Mouse (Mus musculus): ENCODE data around the gene AL732309.1. TPM values are rescaled to one million over a fixed set of nuclear protein-coding genes. Genes with fewer than 3 reads are reported as not detected.

The AL732309.1 gene
- polyA plus RNA-seq, 1 experiment from 2014 or later = 4.2 TPM

DNA sequence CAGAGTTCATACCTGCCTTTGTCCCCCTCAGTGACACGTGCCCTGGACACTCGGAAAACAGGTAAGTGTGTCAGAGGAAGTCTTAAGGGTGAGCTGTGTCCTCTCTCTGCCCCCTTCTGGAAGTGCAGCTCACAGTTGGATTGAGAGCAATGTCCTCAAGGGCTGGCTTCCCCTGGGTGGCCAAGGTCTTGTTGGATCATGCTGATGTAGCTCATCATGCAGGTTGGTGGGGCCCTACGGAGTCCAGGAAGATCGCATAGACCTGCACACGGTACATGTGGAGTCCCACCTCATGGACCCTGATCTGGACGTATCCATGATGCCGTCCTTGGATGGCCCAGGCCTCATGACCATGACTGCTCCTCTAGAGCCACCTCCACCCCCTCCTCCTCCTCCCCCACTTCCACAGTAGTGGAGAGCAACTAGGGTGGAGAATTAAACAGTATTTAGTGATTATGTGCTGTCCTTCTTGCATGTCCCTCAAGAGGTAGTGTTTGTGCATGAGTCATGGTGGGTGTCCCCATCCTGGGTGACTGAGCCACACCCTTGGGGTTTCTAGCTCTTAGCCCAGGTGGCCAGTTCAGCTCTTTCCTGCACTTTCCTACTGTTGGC lies 42.2 kb upstream of the AL732309.1 start:
- peaks cover 41% of the 10 kb centered on the region for H3K27me3 ChIP-seq (replicated peaks; ENCODE audit: control insufficient read depth, insufficient read depth, low read length)
- WGBS = 85% methylated on average over 7 of the region's 7 CpGs
- H3K9ac ChIP-seq (ENCODE audit: low read depth, low read length) = no peak overlapping the region
- ATAC-seq = no peak
- H3K4me3 ChIP-seq (ENCODE audit: low read length) = no peak overlapping the region
- peaks cover 20% of the 10 kb centered on the region for H3K36me3 ChIP-seq (ENCODE audit: control insufficient read depth, insufficient read depth, low read length)
- H3K27ac ChIP-seq (ENCODE audit: low read depth, low read length) = no peak overlapping the region
- no peaks in the 10 kb centered on the region for H3K9me3 ChIP-seq (ENCODE audit: control insufficient read depth, low read length)
- H3K4me1 ChIP-seq (ENCODE audit: control insufficient read depth, insufficient read depth, low read depth, low read length) = peaks cover 40% of the 10 kb centered on the region
- H3K4me2 ChIP-seq (ENCODE audit: low read length) = no peak overlapping the region

DNA sequence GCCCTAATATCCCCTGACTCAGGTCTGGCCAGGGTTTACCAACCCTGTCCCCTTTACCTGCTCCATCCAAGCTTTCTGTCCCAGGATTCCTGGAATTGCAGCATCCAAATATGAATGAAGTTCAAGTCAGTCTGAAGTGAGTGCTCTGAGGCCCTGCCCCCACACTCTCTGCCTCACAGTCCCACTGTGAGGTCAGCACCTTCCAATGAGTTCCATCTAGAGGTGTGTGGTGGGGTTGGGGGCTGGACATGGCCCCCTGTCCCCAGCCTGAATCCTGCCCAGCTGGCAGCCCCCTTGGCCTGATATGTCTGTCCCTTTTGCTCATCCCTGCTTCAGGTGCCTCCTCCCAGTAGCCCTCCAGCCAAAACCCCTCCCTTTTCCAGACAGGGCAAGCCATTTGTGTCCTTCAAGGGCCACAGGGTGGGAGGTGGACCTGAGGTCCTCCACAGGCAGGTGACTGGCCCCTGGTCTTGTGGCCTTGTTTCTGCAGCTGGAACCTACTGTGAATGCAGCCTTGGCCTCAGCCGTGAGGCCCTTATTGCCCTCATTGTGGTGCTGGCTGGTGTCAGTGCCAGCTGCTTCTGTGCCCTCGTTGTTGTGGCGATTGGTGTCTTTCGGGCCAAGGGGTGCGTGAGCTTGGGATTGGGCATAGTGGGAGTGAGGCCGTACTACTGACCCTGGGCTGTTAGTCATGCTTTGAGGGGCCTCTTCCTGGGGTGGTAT lies 41.4 kb upstream of the AL732309.1 start, which contains the start of gene Tmem210:
TSS of gene Tmem210 (plus strand) at position 219 of the 723 bp plus-strand sequence.
- Histone ChIP-seq H3K36me3 (ENCODE audit: control insufficient read depth, insufficient read depth, low read length) (peaks cover 20% of the 10 kb centered on the region), H3K27me3 (replicated peaks; ENCODE audit: control insufficient read depth, insufficient read depth, low read length) (peaks cover 33% of the 10 kb centered on the region), H3K9ac (ENCODE audit: low read depth, low read length) (no peak within 1 kb of the TSS), H3K27ac (ENCODE audit: low read depth, low read length) (no peak within 1 kb of the TSS), H3K4me1 (ENCODE audit: control insufficient read depth, insufficient read depth, low read depth, low read length) (peaks cover 40% of the 10 kb centered on the region), H3K9me3 (ENCODE audit: control insufficient read depth, low read length) (no peaks in the 10 kb centered on the region), H3K4me2 (ENCODE audit: low read length) (no peak within 1 kb of the TSS), H3K4me3 (ENCODE audit: low read length) (no peak within 1 kb of the TSS)
- no peak for ATAC-seq
- 84% methylated on average over 6 of the region's 6 CpGs for WGBS

DNA sequence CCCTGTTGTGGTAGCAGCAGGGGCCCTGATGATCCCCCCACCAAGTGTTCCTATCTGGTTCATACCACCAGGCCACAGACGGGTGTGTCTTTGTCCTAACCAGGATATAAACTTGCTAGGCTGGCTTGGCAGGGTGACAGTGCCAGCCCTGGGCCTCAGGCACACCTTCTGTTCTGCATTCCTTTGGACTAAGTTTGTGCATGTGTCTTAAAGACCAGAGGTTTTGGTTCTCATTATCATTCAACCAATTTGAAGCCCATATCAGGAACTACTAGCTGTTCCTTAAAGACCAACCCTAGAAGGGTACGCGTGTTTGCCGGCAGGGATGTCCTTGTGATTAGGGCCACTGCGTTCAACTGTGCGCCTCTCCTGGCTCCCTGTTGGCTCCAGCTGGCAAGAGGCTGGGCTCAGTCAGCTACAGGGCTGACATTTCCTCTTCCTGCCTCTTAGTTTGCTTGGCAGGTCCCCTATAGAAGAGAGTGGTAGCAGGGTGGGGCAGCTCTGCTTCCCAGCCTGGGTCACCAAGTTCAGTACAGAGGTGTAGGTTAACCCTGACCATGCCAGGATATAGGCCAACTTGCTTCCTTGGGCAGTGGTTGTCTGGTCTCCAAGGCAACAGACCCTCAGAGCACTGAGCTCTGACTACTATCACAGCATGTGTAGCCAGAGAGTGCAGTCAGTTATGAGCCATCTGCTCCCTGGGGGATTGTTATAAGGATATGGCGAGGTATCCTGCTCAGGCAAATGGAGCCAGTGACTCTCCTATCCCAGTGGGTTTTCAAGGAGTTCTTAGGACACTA lies 40.4 kb upstream of the AL732309.1 start:
- no peak for ATAC-seq

DNA sequence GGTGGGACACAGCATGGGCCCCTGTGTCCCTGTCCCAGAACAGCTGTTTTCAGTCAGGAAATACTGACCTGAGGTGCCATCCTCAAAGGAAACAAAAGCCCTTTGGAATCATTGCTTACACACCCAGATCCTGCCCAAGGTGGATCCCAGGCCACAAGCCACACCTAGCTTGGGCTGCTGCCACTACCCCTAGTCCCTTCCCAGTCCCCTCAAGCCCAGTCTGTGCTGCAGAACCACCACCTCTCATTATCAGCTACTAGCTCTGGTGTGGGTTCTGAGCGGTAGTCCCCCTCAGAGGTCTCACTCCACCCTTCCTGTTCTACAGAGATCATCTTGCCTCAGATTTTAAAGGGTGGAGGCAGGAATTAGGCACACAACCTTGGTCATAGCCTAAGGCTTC lies 39.7 kb upstream of the AL732309.1 start:
- peaks cover 27% of the 10 kb centered on the region for H3K4me1 ChIP-seq (ENCODE audit: control insufficient read depth, insufficient read depth, low read depth, low read length)
- H3K4me2 ChIP-seq (ENCODE audit: low read length) = no peak overlapping the region
- H3K4me3 ChIP-seq (ENCODE audit: low read length) = no peak overlapping the region
- peaks cover 27% of the 10 kb centered on the region for H3K36me3 ChIP-seq (ENCODE audit: control insufficient read depth, insufficient read depth, low read length)
- no peak for ATAC-seq
- WGBS = 95% methylated on average over 1 of the region's 1 CpGs
- H3K27me3 ChIP-seq (replicated peaks; ENCODE audit: control insufficient read depth, insufficient read depth, low read length) = peaks cover 16% of the 10 kb centered on the region
- H3K9ac ChIP-seq (ENCODE audit: low read depth, low read length) = no peak overlapping the region
- H3K27ac ChIP-seq (ENCODE audit: low read depth, low read length) = no peak overlapping the region
- no peaks in the 10 kb centered on the region for H3K9me3 ChIP-seq (ENCODE audit: control insufficient read depth, low read length)

More for the DNA sequence above, 40.4 kb upstream of the AL732309.1 start:
- Histone ChIP-seq H3K4me1 (ENCODE audit: control insufficient read depth, insufficient read depth, low read depth, low read length) (peaks cover 32% of the 10 kb centered on the region), H3K36me3 (ENCODE audit: control insufficient read depth, insufficient read depth, low read length) (peaks cover 25% of the 10 kb centered on the region), H3K4me2 (ENCODE audit: low read length) (no peak overlapping the region), H3K4me3 (ENCODE audit: low read length) (no peak overlapping the region), H3K27me3 (replicated peaks; ENCODE audit: control insufficient read depth, insufficient read depth, low read length) (peaks cover 23% of the 10 kb centered on the region), H3K9me3 (ENCODE audit: control insufficient read depth, low read length) (no peaks in the 10 kb centered on the region), H3K9ac (ENCODE audit: low read depth, low read length) (no peak overlapping the region), H3K27ac (ENCODE audit: low read depth, low read length) (no peak overlapping the region)
- WGBS = 46% methylated on average over 7 of the region's 7 CpGs

DNA sequence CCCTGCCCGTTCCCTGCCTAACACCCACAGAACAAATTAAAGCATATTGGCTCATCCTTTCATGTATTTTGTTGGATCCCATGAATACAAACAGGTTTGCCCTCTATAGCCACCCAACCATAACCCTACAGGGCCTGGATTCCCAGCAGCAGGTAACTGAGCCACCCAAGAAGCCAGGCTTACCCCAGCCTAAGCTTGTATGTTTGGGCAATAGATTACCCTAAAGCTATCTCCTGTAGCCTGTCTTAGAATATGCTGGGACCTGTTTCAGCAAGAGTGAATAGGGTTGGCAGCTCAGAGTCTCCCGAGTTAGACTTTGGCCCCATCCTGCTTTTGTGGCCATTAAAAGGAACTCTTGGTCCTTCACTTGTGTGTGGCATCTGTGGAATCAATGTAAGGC lies 38.9 kb upstream of the AL732309.1 start:
- Histone ChIP-seq H3K9me3 (ENCODE audit: control insufficient read depth, low read length) (no peaks in the 10 kb centered on the region), H3K4me3 (ENCODE audit: low read length) (no peak overlapping the region), H3K36me3 (ENCODE audit: control insufficient read depth, insufficient read depth, low read length) (peaks cover 33% of the 10 kb centered on the region), H3K4me2 (ENCODE audit: low read length) (no peak overlapping the region), H3K27ac (ENCODE audit: low read depth, low read length) (no peak overlapping the region), H3K27me3 (replicated peaks; ENCODE audit: control insufficient read depth, insufficient read depth, low read length) (peaks cover 8% of the 10 kb centered on the region), H3K9ac (ENCODE audit: low read depth, low read length) (no peak overlapping the region), H3K4me1 (ENCODE audit: control insufficient read depth, insufficient read depth, low read depth, low read length) (peaks cover 19% of the 10 kb centered on the region)
- 90% methylated on average over 2 of the region's 2 CpGs for WGBS
- no peak for ATAC-seq

DNA sequence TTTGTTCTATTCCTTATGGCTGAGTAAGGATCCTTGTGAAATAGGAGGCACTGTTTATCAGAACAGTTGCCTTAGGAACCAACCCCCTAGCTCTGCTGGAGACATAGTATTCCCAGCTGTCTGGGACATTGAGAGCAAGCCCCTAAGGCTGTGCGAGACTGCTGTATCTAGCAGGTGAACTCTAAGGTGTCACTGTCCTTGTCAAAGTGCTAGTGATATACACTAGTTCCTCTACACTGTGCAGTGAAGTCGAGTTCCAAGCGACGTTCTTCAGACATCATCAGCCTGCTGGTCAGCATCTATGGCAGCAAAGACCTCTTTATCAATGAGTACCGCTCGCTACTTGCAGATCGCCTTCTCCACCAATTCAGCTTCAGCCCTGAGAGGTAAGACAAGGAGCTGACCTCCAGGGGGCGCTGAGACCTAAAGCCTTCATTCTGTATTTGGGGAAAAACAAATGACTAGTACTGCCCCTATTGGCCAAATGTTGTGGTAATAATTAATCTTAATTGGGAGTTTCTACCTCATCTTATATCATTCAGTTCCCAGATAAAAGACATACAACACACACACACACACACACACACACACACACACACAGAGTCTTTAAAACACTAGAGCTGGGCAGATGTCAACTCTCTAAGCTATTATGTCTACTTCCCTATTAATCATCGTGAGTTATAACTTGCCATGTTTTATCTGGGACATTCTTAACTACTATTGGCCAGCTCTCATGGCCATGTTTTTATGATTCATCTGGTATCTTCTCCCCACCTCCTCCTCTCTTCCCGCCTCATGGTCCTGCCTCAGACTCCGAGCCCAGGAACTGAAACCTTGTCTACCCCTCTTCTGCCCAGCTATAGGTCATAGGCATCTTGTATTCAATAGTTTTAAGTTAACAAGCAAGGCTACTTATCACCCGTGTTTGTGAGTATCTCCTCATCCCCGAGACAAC lies 32.5 kb upstream of the AL732309.1 start:
- Histone ChIP-seq H3K27me3 (replicated peaks; ENCODE audit: control insufficient read depth, insufficient read depth, low read length) (no peaks in the 10 kb centered on the region), H3K36me3 (ENCODE audit: control insufficient read depth, insufficient read depth, low read length) (peaks cover 62% of the 10 kb centered on the region), H3K4me2 (ENCODE audit: low read length) (no peak overlapping the region), H3K27ac (ENCODE audit: low read depth, low read length) (no peak overlapping the region), H3K4me1 (ENCODE audit: control insufficient read depth, insufficient read depth, low read depth, low read length) (peaks cover 1% of the 10 kb centered on the region; the same call in 1 of the 2 replicates), H3K9ac (ENCODE audit: low read depth, low read length) (no peak overlapping the region), H3K4me3 (ENCODE audit: low read length) (no peak overlapping the region), H3K9me3 (ENCODE audit: control insufficient read depth, low read length) (no peaks in the 10 kb centered on the region)
- 0 out of 2 replicates have a peak, but pooled peaks have one; percentile 25 for ATAC-seq
- WGBS = 61% methylated on average over 13 of the region's 13 CpGs

DNA sequence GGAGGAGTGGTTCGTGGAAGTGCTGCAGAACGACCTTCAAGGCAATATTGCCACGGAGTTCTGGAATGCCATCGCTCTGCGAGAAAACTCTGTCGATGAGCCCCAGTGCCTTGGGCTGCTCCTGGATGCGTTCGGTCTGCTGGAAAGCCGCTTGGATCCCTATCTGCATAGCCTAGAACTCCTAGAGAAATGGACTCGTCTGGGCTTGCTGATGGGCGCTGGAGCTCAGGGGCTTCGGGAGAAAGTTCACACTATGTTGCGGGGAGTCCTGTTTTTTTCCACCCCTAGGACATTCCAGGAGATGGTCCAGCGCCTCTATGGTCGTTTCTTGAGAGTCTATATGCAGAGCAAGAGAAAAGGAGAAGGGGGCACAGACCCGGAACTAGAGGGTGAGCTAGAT lies 26.3 kb upstream of the AL732309.1 start:
- Histone ChIP-seq H3K9ac (ENCODE audit: low read depth, low read length) (peak overlapping the region; percentile 87), H3K4me1 (ENCODE audit: control insufficient read depth, insufficient read depth, low read depth, low read length) (peaks cover 24% of the 10 kb centered on the region), H3K4me3 (ENCODE audit: low read length) (peak overlapping the region; percentile 83), H3K27me3 (replicated peaks; ENCODE audit: control insufficient read depth, insufficient read depth, low read length) (no peaks in the 10 kb centered on the region), H3K27ac (ENCODE audit: low read depth, low read length) (0 out of 2 replicates have a peak overlapping the region, but pooled peaks have one; percentile 70), H3K4me2 (ENCODE audit: low read length) (peak overlapping the region; percentile 97), H3K9me3 (ENCODE audit: control insufficient read depth, low read length) (no peaks in the 10 kb centered on the region), H3K36me3 (ENCODE audit: control insufficient read depth, insufficient read depth, low read length) (peaks cover 37% of the 10 kb centered on the region)
- WGBS = 45% methylated on average over 16 of the region's 16 CpGs
- no peak for ATAC-seq

DNA sequence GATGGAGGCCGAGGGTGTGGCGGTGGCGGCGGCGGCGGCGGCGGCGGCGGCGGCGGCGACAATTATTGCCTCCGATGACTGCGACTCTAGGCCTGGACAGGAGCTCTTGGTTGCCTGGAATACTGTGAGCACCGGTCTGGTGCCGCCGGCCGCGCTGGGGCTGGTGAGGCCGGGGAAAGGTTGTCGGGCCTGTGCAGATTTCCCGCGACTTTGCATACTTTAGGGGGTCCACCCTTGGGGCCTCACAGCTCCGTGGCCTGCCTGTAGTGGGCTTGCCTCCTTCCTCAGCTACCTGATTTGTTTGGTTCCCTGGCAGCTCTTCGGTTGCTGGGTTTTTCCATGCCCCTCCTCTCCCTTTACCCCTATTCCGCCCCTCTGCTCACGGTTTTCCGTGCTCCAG lies 25.9 kb upstream of the AL732309.1 start:
- ATAC-seq = peak; percentile 73
- Histone ChIP-seq H3K4me1 (ENCODE audit: control insufficient read depth, insufficient read depth, low read depth, low read length) (peaks cover 25% of the 10 kb centered on the region), H3K27ac (ENCODE audit: low read depth, low read length) (peak overlapping the region; percentile 70), H3K9me3 (ENCODE audit: control insufficient read depth, low read length) (no peaks in the 10 kb centered on the region), H3K36me3 (ENCODE audit: control insufficient read depth, insufficient read depth, low read length) (peaks cover 32% of the 10 kb centered on the region), H3K4me2 (ENCODE audit: low read length) (peak overlapping the region; percentile 97), H3K9ac (ENCODE audit: low read depth, low read length) (peak overlapping the region; percentile 87), H3K4me3 (ENCODE audit: low read length) (peak overlapping the region; percentile 83), H3K27me3 (replicated peaks; ENCODE audit: control insufficient read depth, insufficient read depth, low read length) (no peaks in the 10 kb centered on the region)
- under 1% methylated on average over 29 of the region's 29 CpGs for WGBS
